Mouse (Mus musculus): ENCODE results near the gene Vmn2r76. TPM values are rescaled to one million over a fixed set of nuclear protein-coding genes. Genes with fewer than 3 reads are reported as not detected.
"Not testable (repeated sequence)": the region's sequence is repeated elsewhere in the genome, so short reads cannot be mapped to it uniquely, and the experiment has no call there.

Gene Vmn2r76
- total RNA-seq (2017) = not detected in 2 replicates

DNA sequence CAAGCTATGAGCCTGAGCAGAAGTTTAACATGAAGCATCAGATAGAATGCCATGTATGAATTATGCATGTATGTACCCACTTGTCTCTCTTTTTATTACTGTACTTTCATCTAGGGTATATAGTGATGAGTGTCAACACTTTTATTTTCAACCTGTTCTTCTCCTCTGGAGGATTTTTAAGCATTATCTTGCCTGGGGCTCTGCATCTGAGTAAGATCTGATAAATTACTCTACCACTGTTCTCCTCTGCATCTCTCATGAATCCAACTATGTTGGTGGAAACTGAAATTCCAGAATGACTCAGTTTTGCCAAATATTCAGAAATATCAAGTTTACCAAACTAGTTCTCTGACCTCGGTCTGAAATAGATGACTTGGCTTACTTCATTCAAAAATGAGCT, at the start of gene Vmn2r76:
Gene Vmn2r76 (minus strand): TSS at position 101 of the 400 bp plus-strand sequence.
- no peak for ATAC-seq (replicated peaks; ENCODE audit: low read depth, poor library complexity, severe bottlenecking)

DNA sequence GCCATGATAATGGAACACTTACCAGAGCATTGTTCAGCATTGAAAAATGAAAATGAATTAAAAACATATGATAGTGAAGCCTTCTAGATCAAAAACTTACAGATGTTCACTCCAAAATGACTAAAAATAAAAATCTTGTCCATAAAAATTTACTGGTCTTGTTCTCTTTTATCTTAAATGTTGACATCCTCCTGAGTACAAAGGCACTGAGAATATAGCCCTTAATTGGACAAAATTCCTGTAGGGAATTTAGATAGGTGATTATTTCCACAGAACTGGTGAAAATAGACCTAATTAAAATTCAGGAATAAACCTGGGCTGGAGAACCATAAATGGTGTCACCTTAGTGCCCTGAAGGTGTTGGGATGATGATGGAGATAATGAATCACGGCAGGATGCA, 31.0 kb upstream of the Vmn2r76 start, which contains the start of gene Olfr310:
Gene Olfr310 (minus strand): TSS at position 101 of the 400 bp plus-strand sequence.
- ATAC-seq (replicated peaks; ENCODE audit: low read depth, poor library complexity, severe bottlenecking) = no peak

DNA sequence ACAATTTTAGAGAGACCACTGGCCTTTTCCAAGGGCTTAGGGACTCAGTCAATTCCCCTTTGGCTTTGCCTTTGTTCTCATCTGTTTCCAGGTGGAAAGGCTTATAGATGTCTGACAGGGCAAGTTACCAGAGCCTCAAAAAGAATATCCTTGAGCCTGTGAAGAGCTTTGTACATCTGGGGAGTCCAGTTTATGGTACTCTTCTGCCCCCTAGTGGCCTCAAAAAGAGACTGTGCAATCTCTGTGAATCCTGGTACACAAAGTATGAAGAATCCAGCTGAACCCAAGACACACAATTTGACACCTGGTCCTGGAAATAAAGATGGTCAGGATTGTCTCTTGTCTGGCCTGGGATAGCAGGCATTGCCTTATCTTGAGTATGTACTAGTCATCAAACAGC, 34.8 kb downstream of the Vmn2r76 start:
- no peak for ATAC-seq (replicated peaks; ENCODE audit: low read depth, poor library complexity, severe bottlenecking)

DNA sequence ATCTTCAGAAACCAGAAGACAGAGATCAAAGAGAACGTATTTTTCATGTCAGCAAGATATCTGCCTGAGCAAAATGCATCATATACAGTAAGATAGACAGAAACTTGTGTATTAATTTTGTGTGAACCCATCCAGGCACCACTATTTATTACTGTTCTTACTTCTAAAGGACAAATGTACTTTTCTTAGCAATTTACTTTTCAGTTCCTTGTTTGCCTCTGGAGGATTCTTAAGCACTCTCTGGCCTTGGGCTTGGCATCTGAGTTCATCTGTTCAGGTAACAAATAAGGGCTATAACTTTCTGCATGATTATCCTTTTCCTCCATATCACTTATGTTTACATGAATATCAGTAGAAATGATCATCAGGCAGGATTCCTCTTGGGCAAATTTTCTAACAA, 74.4 kb downstream of the Vmn2r76 start, which contains the start of gene Vmn2r75:
Gene Vmn2r75 (minus strand): TSS at position 101 of the 400 bp plus-strand sequence.
- not testable (repeated sequence) for ATAC-seq (replicated peaks; ENCODE audit: low read depth, poor library complexity, severe bottlenecking)

Other genes with a start within 250 kb of the Vmn2r76 start
- gene Vmn2r75, start 74.5 kb downstream of the Vmn2r76 start, total RNA-seq (2017) = not detected in 2 replicates
- gene Olfr310, start 30.9 kb upstream of the Vmn2r76 start, total RNA-seq (2017) = not detected in 2 replicates
- gene Olfr309, start 67.4 kb upstream of the Vmn2r76 start, total RNA-seq (2017) = not detected in 2 replicates
- gene Olfr308, start 79.3 kb upstream of the Vmn2r76 start, total RNA-seq (2017) = not detected in 2 replicates
- gene Olfr307, start 91.3 kb upstream of the Vmn2r76 start, total RNA-seq (2017) = not detected in 2 replicates
- gene Olfr305, start 120.6 kb upstream of the Vmn2r76 start, total RNA-seq (2017) = not detected in 2 replicates
- not detected in 2 replicates for gene Olfr304, start 140.3 kb upstream of the Vmn2r76 start, total RNA-seq (2017)
- gene Olfr303, start 151.5 kb upstream of the Vmn2r76 start, total RNA-seq (2017) = not detected in 2 replicates
- gene Olfr301, start 157.5 kb upstream of the Vmn2r76 start, total RNA-seq (2017) = not detected in 2 replicates
- gene Olfr299, start 213.6 kb upstream of the Vmn2r76 start, total RNA-seq (2017) = not detected in 2 replicates
- not detected in 2 replicates for gene Olfr298, start 246.2 kb upstream of the Vmn2r76 start, total RNA-seq (2017)

Data from common myeloid progenitor, adult 5-6 weeks (primary cell).